Mouse (Mus musculus) testis, adult 2 months (tissue): ENCODE results near the gene Duxf3. TPM values are rescaled to one million over a fixed set of nuclear protein-coding genes. Genes with fewer than 3 reads are reported as not detected.
A peak's percentile ranks its signal among the peaks of the same experiment; 100 is the strongest.
"Not testable (repeated sequence)": the region's sequence is repeated elsewhere in the genome, so short reads cannot be mapped to it uniquely, and the experiment has no call there.

ENCODE experiments used
- H3K27ac ChIP-seq: fragments of 200-500 bp; 2 replicates; pipeline ENCODE4 v1.5.1; 2012; ENCODE audit warnings: low read depth, low read length; ENCODE audit not compliant: control insufficient read depth, insufficient read depth
- H3K27me3 ChIP-seq: fragments of 200-500 bp; 2 replicates; pipeline ENCODE4 v1.6.1; 2012; ENCODE audit warnings: mild to moderate bottlenecking, low read length, moderate library complexity; ENCODE audit not compliant: control insufficient read depth, insufficient read depth
- H3K36me3 ChIP-seq: fragments of 200-500 bp; 2 replicates; pipeline ENCODE4 v1.6.1; 2012; ENCODE audit warnings: mild to moderate bottlenecking, low read length; ENCODE audit not compliant: control insufficient read depth, insufficient read depth
- H3K4me1 ChIP-seq: fragments of 200-500 bp; 2 replicates; pipeline ENCODE4 v1.6.1; 2012; ENCODE audit warnings: low read length; ENCODE audit not compliant: control insufficient read depth, insufficient read depth
- H3K4me3 ChIP-seq: fragments of 200-500 bp; 2 replicates; pipeline ENCODE4 v1.5.1; 2012; ENCODE audit warnings: low read depth, mild to moderate bottlenecking, low read length, moderate library complexity, mixed read lengths; ENCODE audit not compliant: control insufficient read depth
- CTCF ChIP-seq: fragments of 200-500 bp; IDR thresholded peaks from 2 replicates; pipeline ENCODE4 v1.5.1; 2012; ENCODE audit warnings: low read depth, mild to moderate bottlenecking, inconsistent platforms, low read length, moderate library complexity; ENCODE audit not compliant: control insufficient read depth, insufficient read depth, insufficient replicate concordance
- POLR2A ChIP-seq: fragments of 200-500 bp; IDR thresholded peaks from 2 replicates; pipeline ENCODE4 v1.6.1; 2012; ENCODE audit warnings: low read depth, mild to moderate bottlenecking, inconsistent platforms, low read length, moderate library complexity; ENCODE audit not compliant: control insufficient read depth
- polyA plus RNA-seq: library from polyadenylated mRNA; depleted of rRNA; stranded (reverse); fragments of >200 nt; gene quantifications from 2 replicates; pipeline ENCODE4 v1.2.3, GENCODE M21; 2012

Gene Duxf3
- polyA plus RNA-seq, 1 experiment, result 4.0 TPM

DNA sequence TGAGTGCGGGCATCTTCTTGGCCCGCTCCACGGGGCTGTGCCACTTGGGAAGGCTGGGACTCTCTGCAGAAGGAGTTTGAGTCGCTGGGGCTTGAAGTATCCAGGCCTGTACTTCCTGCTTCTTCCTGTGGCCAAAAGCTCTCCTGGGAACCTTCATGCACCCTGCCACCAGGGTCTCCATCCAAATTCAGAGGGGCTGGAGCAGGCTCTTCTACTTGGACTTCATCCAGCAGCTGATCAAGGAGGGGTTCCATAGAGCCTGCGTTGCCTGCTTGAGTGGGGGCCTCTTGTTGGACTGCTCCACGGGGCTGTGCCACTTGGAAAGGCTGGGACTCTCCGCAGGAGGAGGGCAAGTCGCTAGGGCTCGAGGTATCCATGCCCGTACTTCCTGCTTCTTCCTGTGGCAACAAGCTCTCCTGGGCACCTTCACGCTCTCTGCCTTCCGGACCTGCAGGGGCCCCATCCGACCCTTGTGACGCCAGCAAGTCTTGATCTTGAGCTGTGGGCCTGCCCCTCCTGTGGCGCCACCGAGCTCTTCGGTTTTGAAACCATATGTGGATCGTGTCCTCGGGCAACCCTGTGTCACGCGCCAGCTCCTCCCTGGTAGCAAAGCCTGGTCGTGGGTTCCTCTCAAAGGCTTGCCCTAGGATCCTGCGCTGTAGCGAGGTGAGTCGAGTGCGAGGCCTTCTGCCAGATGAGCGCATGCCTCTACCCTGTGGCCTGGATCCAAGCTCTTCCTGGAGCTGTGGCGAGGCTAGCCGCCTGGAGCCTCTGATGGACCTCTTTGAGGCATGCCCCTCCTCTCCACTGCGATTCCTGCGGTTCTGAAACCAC lies 8.3 kb downstream of the Duxf3 start:
- not testable (repeated sequence) for H3K27me3 ChIP-seq, H3K4me3 ChIP-seq, H3K4me1 ChIP-seq, H3K36me3 ChIP-seq, H3K27ac ChIP-seq

DNA sequence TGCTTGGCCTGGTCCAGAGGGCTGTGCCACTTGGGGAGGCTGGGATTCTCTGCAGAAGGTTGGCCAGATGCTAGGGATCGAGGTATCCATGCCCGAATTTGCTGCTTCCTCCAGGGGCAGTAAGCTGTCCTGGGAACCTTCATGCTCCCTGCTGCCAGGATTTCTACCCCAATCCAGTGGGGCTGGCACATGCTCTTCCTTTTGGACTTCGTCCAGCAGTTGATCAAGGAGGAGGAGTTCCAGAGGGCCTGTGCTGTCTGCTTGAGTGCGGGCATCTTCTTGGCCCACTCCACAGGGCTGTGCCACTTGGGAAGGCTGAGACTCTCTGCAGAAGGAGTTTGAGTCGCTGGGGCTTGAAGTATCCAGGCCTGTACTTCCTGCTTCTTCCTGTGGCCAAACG lies 9.3 kb downstream of the Duxf3 start:
- H3K36me3 ChIP-seq, H3K27ac ChIP-seq, H3K27me3 ChIP-seq, H3K4me3 ChIP-seq, H3K4me1 ChIP-seq: not testable (repeated sequence)

DNA sequence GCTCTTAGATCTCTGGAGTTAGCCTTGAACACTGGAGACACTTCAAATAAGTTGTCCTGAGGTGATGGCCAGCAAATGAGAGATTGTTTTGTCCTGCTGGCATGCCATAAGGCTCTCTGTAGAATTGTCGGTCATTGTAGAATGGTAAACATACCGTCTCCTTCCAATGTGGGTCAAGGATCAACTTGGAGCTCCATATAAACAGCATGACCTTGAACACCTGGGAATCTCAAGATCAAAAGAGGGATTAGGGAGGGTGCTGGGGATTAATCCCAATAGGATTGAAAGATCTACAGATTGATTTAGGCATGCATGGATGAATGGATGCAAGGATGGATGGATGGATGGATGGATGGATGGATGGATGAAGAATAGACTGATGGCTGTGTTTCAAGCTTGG lies 10.9 kb downstream of the Duxf3 start:
- H3K4me3 ChIP-seq, H3K36me3 ChIP-seq, H3K4me1 ChIP-seq, H3K27me3 ChIP-seq, H3K27ac ChIP-seq: not testable (repeated sequence)

DNA sequence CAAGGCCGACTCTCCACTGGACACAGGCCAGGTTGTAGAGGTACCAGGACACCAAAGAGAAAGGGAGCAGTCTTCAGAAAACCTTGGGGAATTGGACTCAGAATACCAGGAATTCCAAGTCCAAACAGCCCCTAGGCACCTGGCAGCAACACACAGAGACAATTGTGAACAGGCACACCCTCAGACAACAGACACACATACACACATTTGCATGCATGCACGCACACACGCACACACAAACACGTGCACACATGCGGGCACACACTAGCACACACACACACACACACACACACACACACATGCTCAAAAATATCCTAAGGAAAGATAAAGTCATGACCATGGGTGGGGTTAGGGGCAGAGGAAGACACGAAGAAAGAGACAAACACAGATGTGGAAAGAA lies 11.7 kb downstream of the Duxf3 start:
- TF ChIP-seq POLR2A (0 out of 2 replicates have a peak, but pooled peaks have one; percentile 26), CTCF (no peak)
- no peaks in the 10 kb centered on the region for H3K27me3 ChIP-seq
- H3K27ac ChIP-seq, result no peak overlapping the region
- no peak overlapping the region for H3K4me3 ChIP-seq
- no peaks in the 10 kb centered on the region for H3K4me1 ChIP-seq
- H3K36me3 ChIP-seq, result no peaks in the 10 kb centered on the region

DNA sequence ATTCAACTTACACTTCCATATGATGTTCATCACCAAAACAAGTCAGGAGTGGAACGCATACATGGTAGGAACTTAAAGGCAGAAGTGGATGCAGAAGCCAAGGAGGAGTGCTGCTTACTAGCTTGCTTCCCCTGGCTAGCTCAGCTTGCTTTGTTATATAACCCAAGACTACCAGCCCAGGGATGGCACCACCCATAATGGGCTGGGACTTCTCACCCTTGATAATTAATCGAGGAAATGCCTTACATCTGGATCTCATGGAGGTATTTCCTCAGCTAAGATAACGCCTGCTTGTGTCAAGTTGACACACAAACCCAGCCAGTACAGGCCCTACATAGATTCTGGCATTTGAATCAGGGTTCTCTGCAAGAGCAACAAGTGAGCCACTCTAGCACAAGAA lies 15.1 kb downstream of the Duxf3 start:
- no peak overlapping the region for H3K4me3 ChIP-seq
- no peaks in the 10 kb centered on the region for H3K4me1 ChIP-seq
- H3K27me3 ChIP-seq, result no peaks in the 10 kb centered on the region
- no peaks in the 10 kb centered on the region for H3K36me3 ChIP-seq
- no peak overlapping the region for H3K27ac ChIP-seq
- TF ChIP-seq POLR2A (no peak), CTCF (no peak)

DNA sequence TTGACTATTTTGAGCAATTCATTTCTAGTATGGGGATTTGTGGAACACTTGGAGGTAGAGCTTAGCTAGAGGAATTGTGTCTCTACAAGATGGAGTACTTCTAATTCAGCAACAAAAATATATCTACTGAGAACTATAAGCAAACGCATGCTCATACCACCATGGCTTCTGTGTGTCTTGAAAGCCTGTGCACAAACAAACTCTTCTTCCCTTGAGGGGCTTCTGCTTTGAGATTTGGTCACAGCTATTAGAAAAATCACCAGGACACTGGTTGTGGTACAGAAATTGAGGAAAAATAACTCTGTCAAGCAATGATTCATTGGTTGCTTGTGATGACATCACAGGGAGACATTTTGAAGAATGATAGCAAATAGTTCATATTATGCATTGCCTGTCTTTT lies 17.1 kb downstream of the Duxf3 start:
- TF ChIP-seq POLR2A (no peak), CTCF (no peak)
- H3K36me3 ChIP-seq, result no peaks in the 10 kb centered on the region
- no peak overlapping the region for H3K27ac ChIP-seq
- no peaks in the 10 kb centered on the region for H3K27me3 ChIP-seq
- no peaks in the 10 kb centered on the region for H3K4me1 ChIP-seq
- no peak overlapping the region for H3K4me3 ChIP-seq

DNA sequence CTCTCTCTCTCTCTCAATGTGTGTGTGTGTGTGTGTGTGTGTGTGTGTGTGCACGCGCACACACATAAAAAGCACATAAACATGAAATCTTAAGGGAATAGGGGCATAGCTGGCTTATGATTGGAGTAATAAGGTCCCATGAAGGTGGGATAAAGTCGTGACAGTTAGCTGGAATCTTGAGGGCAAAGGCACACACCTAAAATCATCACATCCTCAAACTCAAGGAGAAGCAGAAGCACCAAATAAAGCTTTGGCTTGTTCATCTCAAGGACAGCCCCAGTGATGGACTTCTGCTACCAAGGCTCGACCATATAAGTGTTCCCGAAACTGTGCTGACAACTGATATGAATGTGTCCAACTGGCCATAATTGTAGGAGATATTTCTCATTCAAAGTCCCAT lies 17.5 kb downstream of the Duxf3 start:
- no peak for TF ChIP-seq POLR2A
- TF ChIP-seq CTCF, result no peak
- H3K4me3 ChIP-seq, result peak overlapping the region; percentile 23; the same call in 1 of the 2 replicates
- H3K27ac ChIP-seq, result no peak overlapping the region
- no peaks in the 10 kb centered on the region for H3K27me3 ChIP-seq
- no peaks in the 10 kb centered on the region for H3K4me1 ChIP-seq
- H3K36me3 ChIP-seq, result no peaks in the 10 kb centered on the region

DNA sequence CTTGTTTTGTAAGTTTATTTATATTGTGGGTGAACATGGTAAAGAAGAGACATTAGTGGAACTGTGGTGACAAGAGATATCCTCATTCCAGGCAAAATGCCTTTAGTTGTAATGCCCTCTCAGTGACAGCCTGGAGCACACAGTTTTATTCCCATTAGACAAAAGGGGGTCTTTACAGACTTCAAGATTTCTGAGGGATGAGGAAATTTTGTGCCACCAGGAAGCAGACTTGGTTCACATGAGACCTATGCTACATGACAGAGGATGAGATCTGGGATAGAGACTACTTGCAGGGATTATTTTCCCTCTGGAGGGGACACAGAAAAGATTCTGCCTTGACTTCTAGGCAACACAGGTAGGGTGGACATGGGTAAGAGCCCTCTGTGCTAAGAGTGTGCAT lies 18.0 kb downstream of the Duxf3 start:
- Histone ChIP-seq H3K4me1 (no peaks in the 10 kb centered on the region), H3K4me3 (peak overlapping the region; percentile 23; the same call in 1 of the 2 replicates), H3K27ac (no peak overlapping the region), H3K36me3 (no peaks in the 10 kb centered on the region), H3K27me3 (no peaks in the 10 kb centered on the region)
- TF ChIP-seq CTCF, result no peak
- no peak for TF ChIP-seq POLR2A
